Mouse (Mus musculus): ENCODE measurements around the gene Rps27rt.
"Not testable (repeated sequence)": the region's sequence is repeated elsewhere in the genome, so short reads cannot be mapped to it uniquely, and the experiment has no call there.

Gene Rps27rt

GRCm38 (mm10) chr9:114985741-114986140 is 3.2 kb upstream of the Rps27rt start:
- DNase-seq (ENCODE audit: low spot score) = no peak

GRCm38 (mm10) chr9:114979969-114980368 is 2.6 kb downstream of the Rps27rt start:
- DNase-seq (ENCODE audit: low spot score) = no peak

GRCm38 (mm10) chr9:114978281-114979111 is 4.0 kb downstream of the Rps27rt start, which contains the start of gene Osbpl10:
Gene Osbpl10 (plus strand): TSS chr9:114978569.
- no peak for DNase-seq (ENCODE audit: low spot score)

GRCm38 (mm10) chr9:114977461-114978280 is 4.9 kb downstream of the Rps27rt start:
- no peak for DNase-seq (ENCODE audit: low spot score)

- DNase-seq (ENCODE audit: low spot score) = not testable (repeated sequence)
Observed at GRCm38 (mm10) chr9:114966286-114966685, 16.3 kb downstream of the Rps27rt start.

- no peak for DNase-seq (ENCODE audit: low spot score)
Observed at GRCm38 (mm10) chr9:114964093-114964492, 18.4 kb downstream of the Rps27rt start.

GRCm38 (mm10) chr9:114960844-114961243 is 21.7 kb downstream of the Rps27rt start:
- no peak for DNase-seq (ENCODE audit: low spot score)

- no peak for DNase-seq (ENCODE audit: low spot score)
Observed at GRCm38 (mm10) chr9:114960043-114960789, 22.3 kb downstream of the Rps27rt start.

- DNase-seq (ENCODE audit: low spot score) = no peak
Observed at GRCm38 (mm10) chr9:114956945-114957344, 25.6 kb downstream of the Rps27rt start.

- DNase-seq (ENCODE audit: low spot score) = no peak
Observed at GRCm38 (mm10) chr9:114955340-114955739, 27.2 kb downstream of the Rps27rt start.

GRCm38 (mm10) chr9:114952866-114953265 is 29.7 kb downstream of the Rps27rt start:
- DNase-seq (ENCODE audit: low spot score) = no peak

- no peak for DNase-seq (ENCODE audit: low spot score)
Observed at GRCm38 (mm10) chr9:114948395-114948794, 34.1 kb downstream of the Rps27rt start.

- no peak for DNase-seq (ENCODE audit: low spot score)
Observed at GRCm38 (mm10) chr9:114945576-114945975, 37.0 kb downstream of the Rps27rt start.

GRCm38 (mm10) chr9:114944642-114945041 is 37.9 kb downstream of the Rps27rt start:
- no peak for DNase-seq (ENCODE audit: low spot score)

- DNase-seq (ENCODE audit: low spot score) = no peak
Observed at GRCm38 (mm10) chr9:114936687-114937086, 45.9 kb downstream of the Rps27rt start.

- no peak for DNase-seq (ENCODE audit: low spot score)
Observed at GRCm38 (mm10) chr9:114935321-114935720, 47.2 kb downstream of the Rps27rt start.

GRCm38 (mm10) chr9:114934231-114934630 is 48.3 kb downstream of the Rps27rt start:
- DNase-seq (ENCODE audit: low spot score) = no peak

- peak; percentile 78 for DNase-seq (ENCODE audit: low spot score)
Observed at GRCm38 (mm10) chr9:114933723-114934171, 48.8 kb downstream of the Rps27rt start, which contains the start of gene Gpd1l. Gene Gpd1l (minus strand): TSS chr9:114933987.

GRCm38 (mm10) chr9:114933037-114933722 is 49.4 kb downstream of the Rps27rt start:
- DNase-seq (ENCODE audit: low spot score) = no peak

- DNase-seq (ENCODE audit: low spot score) = no peak
Observed at GRCm38 (mm10) chr9:114932607-114933006, 49.9 kb downstream of the Rps27rt start.
